Mouse (Mus musculus): ENCODE measurements around the gene Foxred1. TPM values are rescaled to one million over a fixed set of nuclear protein-coding genes. Genes with fewer than 3 reads are reported as not detected.
A peak's percentile ranks its signal among the peaks of the same experiment; 100 is the strongest.

The Foxred1 gene
- polyA plus RNA-seq, 1 experiment: 28.5 TPM

DNA sequence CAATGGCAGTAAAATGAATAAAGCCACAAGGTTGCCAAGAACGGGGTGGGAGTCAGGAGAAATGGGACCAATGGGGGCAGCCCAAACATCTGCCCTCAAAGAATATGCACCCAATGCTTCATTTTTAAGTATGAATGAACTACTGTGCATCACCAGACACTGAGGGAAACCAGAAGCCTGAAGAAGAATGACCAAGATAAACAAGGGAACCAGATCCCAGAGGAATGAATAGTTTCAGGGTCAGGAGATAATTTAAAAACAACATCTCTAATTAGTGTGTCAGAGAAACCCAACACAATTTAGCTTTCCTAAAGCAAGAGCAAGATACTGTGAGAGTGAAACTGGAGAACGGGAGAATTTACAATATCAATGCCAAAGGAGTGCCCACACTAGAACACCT lies 50.2 kb downstream of the Foxred1 start:
- Histone ChIP-seq H3K4me3 (ENCODE audit: insufficient read depth, low read length) (no peak overlapping the region), H3K4me1 (ENCODE audit: control insufficient read depth, insufficient read depth, low read length) (peaks cover 1% of the 10 kb centered on the region; the same call in 1 of the 2 replicates), H3K27ac (ENCODE audit: insufficient read depth, low read length) (no peak overlapping the region)
- TF ChIP-seq POLR2A (IDR thresholded peaks at IDR 0.05; ENCODE audit: low read depth, low read length): no peak

- no peak overlapping the region for H3K27ac ChIP-seq (ENCODE audit: insufficient read depth, low read length)
- H3K4me3 ChIP-seq (ENCODE audit: insufficient read depth, low read length): no peak overlapping the region
- no peak for TF ChIP-seq POLR2A (IDR thresholded peaks at IDR 0.05; ENCODE audit: low read depth, low read length)
- no peak for TF ChIP-seq CTCF (IDR thresholded peaks at IDR 0.05; ENCODE audit: borderline replicate concordance, insufficient read depth, low read length)
- H3K4me1 ChIP-seq (ENCODE audit: control insufficient read depth, insufficient read depth, low read length): peaks cover 2% of the 10 kb centered on the region; the same call in 1 of the 2 replicates
Measured at GRCm38 (mm10) chr9:35158477-35158876, 52.4 kb downstream of the Foxred1 start.

DNA sequence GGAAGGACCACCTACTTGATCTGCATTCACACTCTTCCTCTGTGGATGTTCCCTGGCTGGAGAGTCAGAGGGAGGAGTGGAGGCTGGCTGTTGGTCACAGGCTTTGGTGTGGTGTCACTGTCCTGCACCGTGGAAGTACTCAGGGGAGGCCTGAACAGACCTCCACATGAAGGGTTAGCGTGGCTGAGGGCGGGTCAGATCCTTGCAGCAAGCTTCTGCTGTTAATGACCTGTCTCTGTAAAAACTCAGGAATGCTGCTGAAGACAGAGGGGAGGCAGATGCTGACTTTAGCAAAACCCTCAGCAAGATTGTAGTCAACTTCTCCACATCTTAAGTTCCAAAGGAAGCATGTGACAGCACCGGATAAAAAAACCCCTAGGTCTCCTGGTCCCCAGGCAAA lies 54.0 kb downstream of the Foxred1 start:
- TF ChIP-seq POLR2A (IDR thresholded peaks at IDR 0.05; ENCODE audit: low read depth, low read length) (no peak), CTCF (IDR thresholded peaks at IDR 0.05; ENCODE audit: borderline replicate concordance, insufficient read depth, low read length) (no peak)
- Histone ChIP-seq H3K4me1 (ENCODE audit: control insufficient read depth, insufficient read depth, low read length) (peaks cover 2% of the 10 kb centered on the region; the same call in 1 of the 2 replicates), H3K27ac (ENCODE audit: insufficient read depth, low read length) (no peak overlapping the region; the same call in 1 of the 2 replicates), H3K4me3 (ENCODE audit: insufficient read depth, low read length) (no peak overlapping the region)

GRCm38 (mm10) chr9:35156002-35156710 lies 54.7 kb downstream of the Foxred1 start:
- no peak overlapping the region for H3K4me3 ChIP-seq (ENCODE audit: insufficient read depth, low read length)
- TF ChIP-seq POLR2A (IDR thresholded peaks at IDR 0.05; ENCODE audit: low read depth, low read length) (no peak), CTCF (IDR thresholded peaks at IDR 0.05; ENCODE audit: borderline replicate concordance, insufficient read depth, low read length) (no peak)
- H3K27ac ChIP-seq (ENCODE audit: insufficient read depth, low read length): peak overlapping the region; percentile 21
- H3K4me1 ChIP-seq (ENCODE audit: control insufficient read depth, insufficient read depth, low read length): peaks cover 2% of the 10 kb centered on the region; the same call in 1 of the 2 replicates

Other genes starting within 250 kb of the Foxred1 start
- gene St3gal4, start 91.8 kb downstream of the Foxred1 start, polyA plus RNA-seq (2011; ENCODE audit: insufficient read length, low read depth, missing spikeins): 21.6 and 35.4 TPM in 2 replicates
- 21.7 and 22.3 TPM in 2 replicates for gene Dcps, start 35.0 kb downstream of the Foxred1 start, polyA plus RNA-seq (2011; ENCODE audit: insufficient read length, low read depth, missing spikeins)
- 145 and 164 TPM in 2 replicates for gene Srpr, start 10.9 kb downstream of the Foxred1 start, polyA plus RNA-seq (2011; ENCODE audit: insufficient read length, low read depth, missing spikeins)
- gene Tirap, start 10.8 kb downstream of the Foxred1 start, polyA plus RNA-seq (2011; ENCODE audit: insufficient read length, low read depth, missing spikeins): 17.2 and 18.7 TPM in 2 replicates
- 30.3 and 31.4 TPM in 2 replicates for gene Fam118b, start 56.8 kb upstream of the Foxred1 start, polyA plus RNA-seq (2011; ENCODE audit: insufficient read length, low read depth, missing spikeins)
- 9.7 and 11.0 TPM in 2 replicates for gene Rpusd4, start 56.8 kb upstream of the Foxred1 start, polyA plus RNA-seq (2011; ENCODE audit: insufficient read length, low read depth, missing spikeins)
- gene Cdon, start 210.1 kb upstream of the Foxred1 start, polyA plus RNA-seq (2011; ENCODE audit: insufficient read length, low read depth, missing spikeins): 28.4 and 79.8 TPM in 2 replicates

All from embryonic fibroblast, embryonic 13.5 days (primary cell).